Mouse (Mus musculus) left cerebral cortex, adult 11 months (tissue): ENCODE measurements at regions not wholly inside any gene's neighbourhood (a gene's known extent, or its start where the extent isn't known, plus 50 kb on each side); places are given as distances from the start of the nearest gene placed in this dataset.
A peak's percentile ranks its signal among the peaks of the same experiment; 100 is the strongest.
"Not testable (repeated sequence)": the region's sequence is repeated elsewhere in the genome, so short reads cannot be mapped to it uniquely, and the experiment has no call there.

Experiments used
- DNase-seq: peaks from one replicate; pipeline ENCODE4 v3.0.0; 2022; ENCODE audit warnings: low spot score

DNA sequence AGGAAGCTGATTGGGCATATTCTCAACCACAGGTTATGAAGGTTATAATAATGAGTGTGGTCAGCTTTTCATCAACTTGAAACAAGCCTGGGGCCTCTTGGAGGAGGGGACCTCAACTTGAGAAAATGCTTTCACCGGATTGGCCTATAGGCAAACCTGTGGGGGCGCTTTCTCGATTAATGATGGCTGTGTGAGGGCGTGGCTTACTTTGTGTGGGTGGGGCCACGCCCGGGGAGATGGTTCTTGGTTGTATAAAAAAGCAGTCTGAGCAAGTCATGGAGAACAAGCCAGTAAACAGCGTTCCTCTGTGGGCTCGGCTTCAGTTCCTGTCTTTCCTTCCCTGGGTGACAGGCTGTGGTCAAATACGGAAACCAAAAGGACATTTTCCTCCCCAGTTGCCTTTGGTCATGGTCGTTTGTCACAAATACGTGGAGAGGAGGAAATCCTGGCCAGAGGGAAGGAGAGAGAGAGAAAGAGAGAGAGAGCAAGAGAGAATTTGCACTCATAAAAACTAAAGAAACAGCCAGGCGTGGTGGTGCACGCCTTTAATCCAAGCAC lies 163.1 kb downstream of the Ifng start:
- DNase-seq: no peak

DNA sequence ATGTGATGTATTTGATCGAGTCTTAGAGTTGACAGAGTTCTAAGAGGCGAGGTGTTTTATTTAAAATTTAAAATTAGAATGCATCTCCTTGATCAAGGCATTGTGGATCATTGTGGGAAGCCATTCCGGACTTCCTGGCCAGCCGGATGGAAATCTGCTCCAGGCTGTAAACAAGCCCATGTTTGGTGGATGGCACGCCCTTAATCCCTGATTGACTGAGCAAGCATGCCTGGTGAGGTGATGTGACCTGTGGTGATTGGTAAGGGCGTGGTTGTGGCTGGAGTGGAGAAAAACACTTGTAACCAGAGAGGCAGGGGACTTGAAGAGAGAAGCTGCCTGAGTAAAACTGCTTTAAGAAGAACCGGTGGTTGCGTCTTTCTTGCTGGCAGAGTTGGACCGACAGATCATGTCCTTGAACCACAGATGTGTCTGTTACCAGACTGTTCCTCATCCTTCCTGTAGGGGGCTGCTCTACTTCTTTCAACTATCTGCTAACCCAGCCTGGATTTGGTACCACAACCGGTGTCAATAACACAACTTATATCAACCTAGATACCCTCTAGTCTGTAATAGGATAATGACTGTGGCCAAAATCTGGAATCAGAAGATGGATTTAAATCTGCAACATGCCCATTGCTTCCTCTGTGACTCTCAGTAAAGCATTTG lies 164.4 kb downstream of the Ifng start:
- DNase-seq: no peak

- no peak for DNase-seq
These were observed 166.6 kb downstream of the Ifng start for GRCm38 (mm10) chr10:118607418-118607817.

- DNase-seq: no peak
These were observed 167.7 kb downstream of the Ifng start for GRCm38 (mm10) chr10:118608376-118609145.

DNA sequence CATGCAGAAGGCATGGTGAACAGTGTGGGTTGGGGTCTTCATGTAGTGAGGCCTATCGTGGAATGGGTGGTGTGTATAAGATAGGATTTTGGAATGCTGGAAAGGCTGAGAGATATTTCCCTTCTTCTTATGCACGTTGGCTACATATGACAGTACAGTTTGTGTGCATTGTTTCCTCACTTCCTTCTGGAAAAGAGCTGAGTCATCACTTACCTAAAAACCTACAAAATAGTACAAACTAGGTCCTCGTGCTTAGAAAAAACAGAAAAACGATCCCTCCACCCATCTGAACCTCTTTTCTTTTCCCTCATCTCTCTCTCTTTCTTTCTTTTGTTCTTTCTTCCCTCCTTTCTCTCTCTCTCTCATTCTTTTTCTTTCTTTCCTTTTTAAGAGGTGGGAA lies 168.3 kb downstream of the Ifng start:
- no peak for DNase-seq

DNA sequence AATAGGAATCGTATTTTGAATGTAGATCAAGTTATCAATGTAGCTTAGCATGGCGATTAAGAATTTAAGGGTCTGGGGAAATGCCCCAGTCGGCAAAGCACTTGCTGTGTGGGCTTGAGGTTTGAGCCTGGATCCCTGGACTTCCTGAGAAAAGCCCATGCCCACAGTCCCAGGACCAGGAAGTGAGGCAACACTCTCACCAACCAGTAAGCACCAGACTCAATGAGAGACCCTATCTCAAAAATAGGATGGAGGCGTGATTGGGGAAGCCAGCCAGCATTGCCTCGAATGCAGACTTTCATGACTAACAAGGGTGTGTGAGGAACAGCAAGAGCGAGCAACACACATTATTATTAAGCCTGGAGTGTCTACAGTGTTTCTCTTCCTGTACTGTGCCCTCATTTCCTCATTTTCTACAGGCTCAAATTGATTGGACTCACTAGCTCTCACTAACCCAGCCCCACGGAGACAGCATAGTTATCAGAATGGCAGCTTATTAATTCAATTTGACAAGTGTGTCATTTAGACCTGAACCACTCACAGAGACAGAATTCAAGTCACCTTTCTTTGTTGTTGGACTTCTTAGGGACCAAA lies 170.1 kb downstream of the Ifng start:
- no peak for DNase-seq

GRCm38 (mm10) chr10:118612091-118612490 lies 171.2 kb downstream of the Ifng start:
- no peak for DNase-seq

DNA sequence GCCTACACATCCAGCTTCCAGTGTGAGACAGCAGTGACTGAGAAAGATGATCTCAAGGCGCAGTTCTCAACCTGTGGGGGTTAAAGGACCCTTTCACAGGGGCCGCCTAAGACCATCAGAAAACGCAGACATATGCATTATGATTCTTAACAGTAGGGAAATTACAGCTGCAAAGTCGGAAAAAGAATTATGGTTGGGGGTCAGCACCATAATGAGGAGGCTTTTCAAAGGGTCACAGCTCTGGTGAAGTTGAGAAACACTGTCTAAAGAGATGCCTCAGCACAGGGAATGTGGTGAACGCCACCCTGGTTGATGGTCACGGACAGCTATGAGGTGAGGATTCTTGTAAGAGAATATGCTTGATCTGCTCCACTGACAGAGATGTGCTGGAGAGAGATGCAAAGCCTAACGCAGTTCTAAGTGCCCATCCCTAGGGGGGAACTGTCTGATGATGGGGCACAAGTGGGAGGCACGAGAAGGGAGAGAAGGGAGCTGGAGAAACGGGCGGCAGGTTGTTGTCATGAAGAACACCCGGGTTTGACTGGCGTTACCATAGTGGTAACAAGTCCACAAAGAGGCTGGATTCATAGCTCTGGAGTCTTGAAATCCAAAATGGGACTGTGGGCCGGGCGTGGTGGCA lies 172.3 kb downstream of the Ifng start:
- no peak for DNase-seq

- DNase-seq: no peak
These were observed 173.5 kb downstream of the Ifng start for GRCm38 (mm10) chr10:118614251-118614865.

DNA sequence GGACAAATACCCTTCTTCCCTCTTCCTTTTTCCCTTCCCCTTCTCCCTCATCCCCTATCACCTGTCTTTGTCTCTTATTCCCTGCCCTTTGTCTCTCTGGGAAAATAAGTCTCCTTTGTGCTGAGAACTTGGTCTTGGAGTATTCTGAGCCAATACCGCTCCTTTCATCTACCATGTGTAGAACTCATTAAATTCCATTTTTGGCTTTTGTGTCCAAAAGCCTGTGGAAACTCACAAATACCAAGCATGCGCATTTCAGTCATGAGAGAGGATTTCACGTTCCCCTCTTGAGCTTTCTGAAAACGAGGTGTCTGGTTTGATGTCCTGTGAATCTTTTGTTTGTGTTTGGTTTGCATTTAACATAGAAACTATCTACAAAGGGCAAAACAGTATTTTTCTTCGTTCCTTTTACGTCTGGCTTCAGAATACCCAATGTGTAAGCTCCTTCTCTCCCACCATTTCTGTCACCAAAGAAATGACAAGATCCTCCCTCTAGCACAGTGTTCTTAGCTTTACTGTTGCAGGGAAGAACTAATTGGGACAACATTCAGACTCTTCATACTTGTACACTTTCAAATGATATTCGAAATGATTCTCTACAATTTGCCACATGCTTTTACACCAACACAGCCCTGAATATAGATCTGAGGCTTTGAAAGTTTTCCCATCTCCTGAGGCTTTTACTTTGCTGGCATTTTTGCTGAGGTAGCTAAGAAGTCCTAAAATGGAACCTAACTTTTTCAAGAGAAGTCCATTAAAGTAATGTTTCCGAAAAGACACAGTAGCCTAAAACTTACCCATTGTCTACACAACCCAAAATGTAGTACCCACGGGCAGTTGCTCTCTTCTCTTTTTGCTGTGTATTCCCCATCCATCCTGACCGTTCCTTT lies 174.5 kb downstream of the Ifng start:
- DNase-seq: no peak

GRCm38 (mm10) chr10:118616031-118616615 lies 175.3 kb downstream of the Ifng start:
- DNase-seq: no peak

GRCm38 (mm10) chr10:118617291-118618044 lies 176.6 kb downstream of the Ifng start:
- peak; percentile 16 for DNase-seq

DNA sequence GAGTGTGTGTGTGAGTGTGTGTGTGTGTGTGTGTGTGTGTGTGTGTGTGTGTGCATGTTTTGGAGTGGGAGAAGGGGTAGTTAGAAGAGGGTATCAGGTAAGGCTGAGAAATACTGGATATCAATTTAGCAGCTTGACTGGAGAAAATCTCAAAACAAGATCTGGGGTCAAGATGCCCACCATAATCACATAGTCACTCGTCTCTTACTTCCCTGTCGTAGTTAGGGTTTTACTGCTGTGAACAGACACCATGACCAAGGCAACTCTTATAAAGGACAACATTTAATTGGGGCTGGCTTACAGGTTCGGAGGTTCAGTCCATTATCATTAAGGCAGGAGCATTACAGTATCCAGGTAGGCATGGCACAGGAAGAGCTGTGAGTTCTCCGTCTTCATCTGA lies 177.4 kb downstream of the Ifng start:
- DNase-seq: not testable (repeated sequence)

- no peak for DNase-seq
These were observed 178.1 kb downstream of the Ifng start for GRCm38 (mm10) chr10:118618766-118619600.

DNA sequence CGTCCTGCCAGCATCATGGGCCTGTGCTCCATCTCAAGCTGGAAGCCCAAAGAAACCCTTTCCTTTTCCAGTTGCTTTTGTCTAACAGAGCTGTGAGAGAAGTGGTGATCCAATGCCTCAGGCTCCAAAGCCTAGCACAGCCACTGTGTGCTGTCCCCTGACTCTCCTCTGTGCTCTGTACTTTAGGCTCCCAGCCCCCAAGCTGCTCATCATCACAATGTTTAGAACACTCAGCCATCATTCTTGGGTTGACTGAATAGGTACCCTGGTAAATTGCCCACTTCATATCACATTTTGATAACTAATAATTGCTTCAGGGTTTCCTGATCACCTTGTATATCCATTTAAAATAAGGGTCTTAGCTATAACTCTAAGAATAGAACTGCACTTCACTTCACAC lies 178.8 kb downstream of the Ifng start:
- DNase-seq: no peak

- DNase-seq: no peak
These were observed 179.8 kb downstream of the Ifng start for GRCm38 (mm10) chr10:118620611-118621010.

DNA sequence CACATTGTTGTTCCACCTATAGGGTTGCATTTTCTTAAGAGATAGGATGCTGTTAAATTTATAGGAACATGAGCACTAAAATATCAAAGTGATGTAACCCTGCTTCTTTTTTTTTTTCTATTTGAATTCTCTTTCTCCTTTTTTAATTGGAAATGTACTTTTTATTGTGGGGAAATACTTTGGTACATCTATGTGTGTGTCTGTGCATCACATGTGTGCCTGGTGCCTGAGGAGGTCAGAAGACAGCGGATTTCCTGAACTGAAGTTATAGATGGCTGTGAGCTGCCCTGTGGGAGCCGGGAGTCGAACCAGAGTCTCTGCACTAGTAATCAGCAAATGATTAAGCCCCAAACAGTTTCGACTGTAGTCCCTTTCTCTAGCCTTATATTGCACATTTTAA lies 180.7 kb downstream of the Ifng start:
- no peak for DNase-seq

- DNase-seq: no peak
These were observed 181.3 kb downstream of the Ifng start for GRCm38 (mm10) chr10:118622131-118622530.

DNA sequence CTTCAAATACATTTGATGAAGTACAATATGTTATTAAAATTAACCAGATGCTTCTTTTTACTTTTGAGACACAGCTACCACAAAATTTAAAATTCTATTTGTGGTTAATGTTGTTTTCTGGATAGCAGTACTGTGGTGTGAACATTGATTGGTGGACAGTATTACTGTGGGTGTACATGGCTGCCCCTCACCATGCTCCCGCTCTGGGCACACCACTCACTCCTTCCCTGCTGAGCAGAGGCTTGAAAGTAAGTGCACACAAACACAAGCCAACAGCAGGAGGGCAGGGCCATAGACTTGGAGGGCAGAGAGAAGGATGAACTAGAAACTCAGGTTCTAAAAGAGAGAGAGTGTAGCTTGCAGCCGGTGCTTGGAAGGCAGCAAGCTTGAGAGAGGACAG lies 182.1 kb downstream of the Ifng start:
- DNase-seq: no peak
